Mouse (Mus musculus) A20 (cell line): ENCODE measurements at regions not wholly inside any gene's neighbourhood (a gene's known extent, or its start where the extent isn't known, plus 50 kb on each side); places are given as distances from the start of the nearest gene placed in this dataset.

Experiments
- DNase-seq: peaks from one replicate; pipeline ENCODE4 v3.0.0-alpha.2; 2011; ENCODE audit warnings: low read depth, low spot score

DNA sequence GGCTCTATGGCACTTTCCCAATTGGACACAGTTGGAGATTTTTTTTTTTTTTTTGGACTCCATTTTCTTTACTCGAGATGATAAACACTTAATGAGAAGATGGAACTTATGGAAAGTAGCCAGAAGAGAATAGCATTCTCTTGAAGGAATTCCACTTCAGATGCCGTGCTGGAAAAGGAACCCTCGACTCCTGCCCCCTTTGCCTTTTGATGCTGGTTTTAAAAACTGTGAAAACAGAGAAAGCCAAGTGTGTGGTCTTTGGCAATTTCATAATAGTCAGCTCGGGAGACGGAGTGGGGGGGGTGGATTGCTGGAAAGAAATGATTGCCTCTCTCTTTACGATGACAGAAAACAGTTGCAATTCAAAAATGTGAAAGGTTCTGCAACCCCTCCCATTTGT is 429.2 kb downstream of the Fgf9 start:
- DNase-seq, result no peak

DNA sequence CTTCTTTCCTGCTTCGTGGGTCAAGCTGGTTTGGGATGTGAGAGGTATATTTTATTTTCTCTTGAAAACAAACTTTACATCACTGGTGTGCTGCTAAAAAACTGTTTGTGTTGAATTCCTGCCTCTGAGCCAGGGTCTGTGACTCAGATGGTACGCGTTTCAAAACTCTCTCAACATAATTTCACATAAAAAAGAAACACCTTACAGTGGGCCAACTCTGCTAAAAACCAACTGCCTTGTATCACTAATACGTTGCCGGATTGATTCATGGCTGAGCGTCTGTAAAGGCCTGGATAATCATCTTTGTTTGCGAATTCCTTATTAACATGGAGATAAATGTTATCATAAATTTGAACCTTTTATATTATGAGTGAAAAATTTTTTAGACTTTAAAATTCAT is 428.7 kb downstream of the Fgf9 start:
- DNase-seq, result no peak

DNA sequence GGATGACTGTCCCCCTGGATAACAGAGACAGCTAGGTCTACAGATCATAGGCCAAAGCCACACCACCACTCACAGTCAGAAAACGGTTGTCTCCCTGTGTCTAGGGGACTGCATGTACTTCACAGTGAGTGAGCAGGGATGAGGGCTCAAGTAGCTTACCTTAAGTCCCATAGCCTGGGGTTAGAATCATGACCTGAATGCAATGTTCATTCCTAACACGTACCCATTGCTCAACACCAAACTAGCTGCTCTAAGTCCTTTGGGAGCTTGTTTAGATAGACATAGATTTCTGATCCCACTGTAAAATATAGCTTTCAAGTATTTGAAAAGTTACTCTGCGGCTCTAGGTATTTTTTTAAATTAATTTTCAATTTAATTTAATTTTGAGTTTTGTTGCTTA is 426.6 kb downstream of the Fgf9 start:
- DNase-seq, result no peak

DNA sequence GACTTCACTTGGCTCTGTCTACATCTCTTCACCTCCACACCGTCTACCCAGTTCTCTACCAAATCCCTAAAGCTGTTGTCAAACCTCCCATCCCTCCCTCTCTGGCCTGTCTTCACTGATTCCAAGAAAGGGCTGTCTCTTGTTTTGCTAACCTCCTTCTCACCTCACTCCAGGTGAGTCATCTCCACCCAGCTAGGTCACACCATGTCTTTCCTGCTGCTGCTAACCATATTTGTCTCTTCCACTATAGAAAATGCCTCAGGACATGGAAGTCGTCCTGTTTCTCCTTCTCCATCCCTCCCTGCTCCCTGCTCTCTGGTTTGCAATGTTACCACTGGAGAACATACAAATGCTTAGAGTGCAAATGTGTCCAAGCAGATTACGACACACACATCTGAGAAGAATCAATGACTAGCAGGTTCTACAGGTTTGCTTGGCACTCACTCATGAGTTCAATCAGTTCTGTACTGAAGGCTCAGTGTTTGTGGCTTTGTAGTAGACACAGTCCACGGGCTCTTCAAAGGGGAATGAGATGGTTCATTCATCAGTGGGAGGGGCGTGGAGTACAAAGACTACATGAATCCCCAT is 424.1 kb downstream of the Fgf9 start:
- no peak for DNase-seq

DNA sequence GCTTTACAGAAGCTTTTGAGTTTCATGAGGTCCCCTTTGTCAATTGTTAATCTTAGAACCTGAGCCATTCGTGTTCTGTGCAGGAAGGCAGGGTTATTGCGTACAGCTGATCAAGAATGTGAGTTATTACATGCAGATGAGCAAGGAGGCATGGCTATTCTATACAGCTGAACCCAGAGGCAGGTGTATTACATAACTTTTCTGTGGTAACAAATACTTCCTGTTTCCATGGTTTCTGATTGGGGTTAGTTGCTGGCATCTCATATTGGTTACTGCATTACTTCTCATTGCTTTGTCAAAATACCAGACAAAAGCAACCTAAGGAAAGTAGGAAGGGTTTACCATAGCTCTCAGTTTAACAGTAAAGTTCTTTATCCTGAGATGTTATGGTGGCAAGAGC is 421.8 kb downstream of the Fgf9 start:
- no peak for DNase-seq

DNA sequence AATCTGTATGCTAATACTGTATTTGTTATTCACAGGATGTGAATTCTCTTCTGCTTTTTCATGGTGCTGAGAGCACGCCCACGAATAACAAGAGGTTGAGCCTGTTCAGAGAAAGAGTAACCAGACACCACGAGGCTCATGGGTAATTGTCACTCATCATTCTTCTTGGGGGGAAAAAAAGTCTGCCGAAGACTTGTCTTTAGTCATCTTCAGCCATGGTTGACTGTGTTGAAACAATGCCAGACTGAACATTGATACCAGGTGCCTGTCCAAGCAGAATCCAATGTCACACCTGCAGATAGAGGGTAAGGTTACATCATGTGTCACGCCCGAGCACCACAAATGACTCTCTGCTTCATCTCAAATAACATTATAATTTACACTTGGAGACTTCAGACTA is 418.5 kb downstream of the Fgf9 start:
- DNase-seq, result no peak

DNA sequence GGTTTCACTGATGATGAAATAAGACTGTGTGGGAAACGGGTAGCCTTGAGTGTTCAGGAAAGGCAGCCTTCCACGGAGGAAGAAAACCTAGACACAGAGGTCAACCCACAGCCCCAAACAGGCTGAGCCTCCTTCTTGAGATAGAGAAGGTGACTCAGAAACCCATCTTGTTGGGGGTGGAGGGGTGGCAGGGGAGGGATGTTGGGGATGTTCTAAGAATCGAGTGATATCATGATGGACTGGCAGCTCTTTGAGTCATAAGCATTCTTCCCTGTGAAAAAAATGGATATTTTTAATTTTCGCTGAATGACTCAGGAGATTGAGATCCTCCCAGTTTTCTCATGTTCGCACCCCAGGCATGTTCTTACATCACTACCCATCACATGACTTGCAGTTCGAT is 417.5 kb downstream of the Fgf9 start:
- no peak for DNase-seq

DNA sequence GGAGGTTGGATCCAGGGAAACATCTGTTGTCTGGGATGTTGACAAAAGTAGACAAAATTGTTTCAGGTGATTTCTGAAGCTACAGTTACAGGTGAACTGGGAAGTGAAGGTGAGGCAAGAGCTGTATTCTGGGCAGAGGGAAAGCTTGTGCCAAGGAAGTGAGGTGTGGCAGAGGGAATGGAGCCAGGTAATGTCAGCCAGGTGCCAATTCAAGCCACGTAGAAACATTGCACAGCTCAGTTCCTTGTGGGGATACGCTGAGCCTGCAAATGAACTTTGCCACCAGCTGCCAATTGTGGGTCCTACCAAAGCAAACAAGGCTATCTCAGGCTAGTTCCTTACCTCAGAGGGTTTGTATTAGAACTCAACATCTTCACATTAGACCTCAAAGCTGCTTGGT is 410.1 kb downstream of the Fgf9 start:
- DNase-seq, result no peak

DNA sequence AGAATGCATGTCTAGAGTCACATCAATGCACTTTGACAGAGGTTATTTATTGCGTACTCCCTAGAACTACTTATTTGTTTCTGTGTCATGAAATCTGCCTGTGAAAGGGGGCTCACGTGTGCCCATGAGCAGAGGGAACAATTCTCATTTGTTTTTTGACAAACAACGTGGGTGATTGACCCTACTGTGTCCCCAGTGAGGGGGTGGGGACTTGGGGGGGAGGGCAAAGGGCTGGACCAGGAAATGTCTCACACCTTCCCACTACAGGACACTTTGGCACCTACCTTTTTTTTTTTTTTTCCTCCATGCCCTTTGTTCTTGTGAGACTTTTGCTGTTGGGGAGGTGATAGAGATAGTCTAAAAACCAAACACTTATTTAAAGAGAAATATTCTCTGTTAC is 400.3 kb downstream of the Fgf9 start:
- no peak for DNase-seq

DNA sequence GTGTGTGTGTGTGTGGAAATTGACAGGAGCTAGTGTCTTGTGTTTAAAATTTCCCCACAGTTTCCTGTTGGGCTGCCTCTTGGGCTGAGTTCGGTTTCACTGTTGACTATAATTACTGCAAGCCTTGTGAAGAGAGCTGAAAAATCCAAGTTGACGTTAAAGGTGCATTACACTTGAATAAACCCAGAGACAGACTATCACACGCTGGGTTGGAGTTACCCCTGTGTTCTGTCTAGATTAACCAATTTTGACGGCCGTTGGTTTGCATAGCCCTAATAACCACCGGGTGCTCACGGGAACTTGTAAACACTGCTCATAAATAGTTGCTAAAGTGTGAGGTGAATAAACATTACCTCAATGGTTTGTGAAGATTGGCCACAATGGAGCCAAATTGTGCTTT is 398.1 kb downstream of the Fgf9 start:
- no peak for DNase-seq

DNA sequence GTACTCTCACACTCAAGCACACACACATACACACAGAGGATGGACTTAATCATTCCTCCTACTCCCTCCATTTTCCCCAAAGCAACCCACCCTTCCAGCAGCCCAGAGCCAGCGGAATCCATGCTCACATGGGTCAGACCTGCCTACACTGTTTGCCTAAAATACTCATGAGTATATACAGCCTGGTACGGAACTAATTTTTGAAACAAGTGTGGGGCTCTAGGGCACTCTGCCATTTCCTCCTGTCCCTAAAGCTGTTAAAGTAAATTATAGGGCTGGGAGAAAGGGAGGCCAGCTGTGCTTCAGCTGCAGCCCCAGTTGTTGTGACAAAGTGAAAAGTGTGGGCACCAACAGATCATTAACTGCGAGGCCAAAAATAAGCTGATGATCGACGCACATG is 397.5 kb downstream of the Fgf9 start:
- DNase-seq, result no peak

DNA sequence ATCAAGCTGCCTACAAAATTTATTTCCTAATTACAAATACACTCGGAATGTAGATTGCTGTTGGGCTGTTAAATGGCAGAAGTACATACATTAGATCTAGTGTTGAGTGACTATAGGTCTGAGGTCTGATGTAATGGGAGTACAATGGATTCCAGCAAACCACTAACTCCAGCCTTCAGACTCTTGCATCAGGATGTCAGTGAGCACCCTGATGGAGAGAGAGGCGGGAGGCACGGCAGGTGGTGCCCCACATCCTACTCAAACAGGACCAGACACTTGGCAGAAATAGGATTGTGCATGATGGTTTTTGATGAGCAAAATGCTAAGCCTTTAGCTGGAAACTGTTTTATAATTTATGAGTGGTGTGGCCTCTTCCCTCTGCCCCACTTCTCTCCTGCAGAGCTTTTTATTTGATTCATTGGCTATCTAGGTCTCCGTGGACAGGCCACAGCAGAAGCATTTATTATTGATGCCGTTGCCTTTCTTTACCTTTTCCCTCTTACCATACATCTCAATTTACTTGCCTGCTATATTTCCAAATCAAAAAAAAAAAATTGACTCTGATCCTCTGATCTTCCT is 376.5 kb downstream of the Fgf9 start:
- DNase-seq, result no peak

DNA sequence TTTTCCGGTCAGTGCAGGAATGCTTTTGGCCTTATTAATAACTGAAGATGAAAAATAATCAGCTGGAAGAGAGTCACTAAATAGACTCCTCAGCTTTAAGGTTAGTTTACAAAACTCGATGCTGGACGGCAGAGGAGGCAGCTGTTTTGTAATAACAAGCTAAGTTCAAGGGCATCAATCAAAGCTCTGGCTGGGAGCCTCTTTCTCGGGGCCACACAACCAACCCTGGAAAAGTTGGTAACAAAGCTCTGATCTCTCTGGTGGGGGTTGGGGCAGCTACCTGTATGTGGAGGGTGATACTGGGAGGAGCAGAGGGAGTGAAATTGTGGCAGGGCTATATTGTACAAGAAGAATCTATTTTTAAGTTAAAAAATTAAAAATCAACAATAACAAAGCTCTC is 374.1 kb downstream of the Fgf9 start:
- no peak for DNase-seq

DNA sequence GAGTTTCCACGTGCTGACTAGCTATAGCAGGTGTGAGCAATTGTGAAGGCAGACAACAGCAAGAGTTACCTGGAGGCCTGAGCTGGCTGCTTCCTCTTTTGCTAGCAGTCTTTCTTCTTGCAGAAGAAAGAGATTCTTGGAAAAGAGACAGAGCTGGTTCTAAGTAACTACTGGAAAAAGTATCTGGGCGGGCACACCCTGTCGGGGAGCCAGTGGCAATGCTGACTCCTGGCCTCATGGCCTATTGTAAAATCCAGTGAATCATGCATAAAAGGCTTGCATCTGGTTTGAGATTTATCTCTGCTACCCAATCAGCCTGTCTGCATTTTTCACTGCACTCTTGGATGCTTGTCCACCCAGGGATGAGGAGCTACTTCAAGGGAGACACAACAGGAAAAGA is 372.2 kb downstream of the Fgf9 start:
- DNase-seq, result no peak

DNA sequence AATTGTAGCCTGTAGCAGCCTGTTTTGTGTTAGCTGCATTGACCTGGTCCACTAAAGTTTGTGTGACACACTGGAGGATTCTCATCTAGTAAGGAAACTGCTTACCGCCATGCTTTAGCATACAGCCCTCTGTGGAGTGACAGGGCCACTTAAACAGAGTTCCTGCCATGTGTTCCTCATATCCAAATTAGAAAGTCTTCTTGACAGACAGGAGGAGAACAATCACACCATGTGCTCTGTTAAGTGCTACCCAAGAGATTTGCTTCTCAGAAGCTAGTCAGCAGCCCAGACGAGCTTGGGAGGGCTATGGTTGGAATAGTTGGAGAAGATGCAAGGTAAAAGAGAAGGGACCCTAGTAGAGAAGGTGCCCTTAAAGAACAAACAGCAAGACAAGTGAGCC is 369.6 kb downstream of the Fgf9 start:
- DNase-seq, result no peak

DNA sequence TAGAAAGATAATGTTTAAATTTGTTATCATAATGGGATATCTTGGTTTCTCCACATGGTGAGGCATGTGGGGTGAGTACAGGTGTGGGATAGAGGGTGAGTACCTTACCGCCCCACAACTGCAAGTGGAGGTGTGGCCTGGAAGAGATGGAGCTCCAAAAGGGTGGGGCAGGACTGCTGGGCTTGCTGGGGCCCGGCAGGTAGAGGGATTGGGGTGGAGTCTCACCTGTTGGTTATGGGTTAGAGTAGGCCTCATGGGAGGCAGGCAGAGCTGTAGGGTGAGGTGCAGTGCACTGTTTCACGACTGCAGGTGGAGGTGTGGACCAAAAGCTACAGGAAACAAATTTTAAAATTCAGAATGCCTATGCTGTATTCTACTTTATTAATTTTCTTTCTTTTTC is 365.7 kb downstream of the Fgf9 start:
- DNase-seq, result no peak

DNA sequence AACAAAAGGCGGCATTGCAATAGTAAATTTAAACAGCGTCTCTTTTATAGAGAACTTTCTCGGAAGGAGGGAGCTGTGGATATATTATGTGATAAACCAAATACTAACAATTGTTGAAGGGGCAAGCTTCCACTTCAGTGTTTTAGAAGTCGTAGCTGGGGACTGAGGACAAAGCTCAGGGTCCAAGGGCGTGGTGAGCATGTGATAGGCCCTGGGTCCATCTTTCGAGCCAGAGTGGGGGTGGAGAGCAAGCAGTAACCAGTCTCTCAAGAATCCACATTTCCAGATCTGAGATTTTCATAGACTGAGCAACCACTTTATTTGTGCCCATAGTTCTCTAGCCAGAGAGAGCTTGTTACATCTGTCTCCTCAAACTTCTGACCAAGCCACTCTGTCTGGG is 356.1 kb downstream of the Fgf9 start:
- no peak for DNase-seq

DNA sequence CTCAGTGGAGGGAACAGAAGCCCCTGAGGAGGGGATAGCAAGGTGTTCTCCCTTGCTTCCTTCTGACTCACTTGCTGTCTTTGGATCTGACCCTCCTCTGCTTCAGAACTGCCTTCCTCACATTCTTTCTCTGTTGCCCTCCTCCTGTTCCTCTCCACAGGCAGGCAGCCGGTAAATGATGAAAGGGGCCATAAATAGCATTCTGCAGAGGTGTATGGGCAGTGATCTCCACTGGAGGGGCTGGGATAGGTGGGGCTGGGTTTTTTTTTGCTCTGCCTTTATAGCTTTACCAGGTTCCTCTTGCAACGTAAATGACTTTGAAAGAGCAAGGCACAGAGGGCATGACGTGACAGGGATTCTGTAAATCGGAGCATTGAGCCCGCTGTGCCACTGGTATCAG is 351.6 kb downstream of the Fgf9 start:
- no peak for DNase-seq

DNA sequence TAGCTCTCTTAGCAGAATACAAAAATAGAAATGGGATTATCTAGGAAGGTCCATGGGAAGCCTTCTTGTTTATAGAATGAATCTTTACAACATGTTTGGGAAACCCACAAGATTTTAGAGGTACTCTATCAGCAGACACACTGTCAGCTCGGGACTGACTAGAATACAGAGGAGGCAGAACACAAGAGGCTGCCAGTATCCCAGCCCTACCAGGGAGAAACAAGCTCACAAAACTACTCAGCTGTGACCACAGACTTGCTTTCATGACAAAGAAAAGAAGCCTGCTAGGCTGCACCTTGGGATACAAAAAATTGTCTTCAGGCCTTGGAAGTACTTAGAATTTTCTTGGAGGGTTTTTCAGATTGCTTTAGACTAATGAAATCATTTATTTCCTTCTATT is 347.2 kb downstream of the Fgf9 start:
- no peak for DNase-seq

DNA sequence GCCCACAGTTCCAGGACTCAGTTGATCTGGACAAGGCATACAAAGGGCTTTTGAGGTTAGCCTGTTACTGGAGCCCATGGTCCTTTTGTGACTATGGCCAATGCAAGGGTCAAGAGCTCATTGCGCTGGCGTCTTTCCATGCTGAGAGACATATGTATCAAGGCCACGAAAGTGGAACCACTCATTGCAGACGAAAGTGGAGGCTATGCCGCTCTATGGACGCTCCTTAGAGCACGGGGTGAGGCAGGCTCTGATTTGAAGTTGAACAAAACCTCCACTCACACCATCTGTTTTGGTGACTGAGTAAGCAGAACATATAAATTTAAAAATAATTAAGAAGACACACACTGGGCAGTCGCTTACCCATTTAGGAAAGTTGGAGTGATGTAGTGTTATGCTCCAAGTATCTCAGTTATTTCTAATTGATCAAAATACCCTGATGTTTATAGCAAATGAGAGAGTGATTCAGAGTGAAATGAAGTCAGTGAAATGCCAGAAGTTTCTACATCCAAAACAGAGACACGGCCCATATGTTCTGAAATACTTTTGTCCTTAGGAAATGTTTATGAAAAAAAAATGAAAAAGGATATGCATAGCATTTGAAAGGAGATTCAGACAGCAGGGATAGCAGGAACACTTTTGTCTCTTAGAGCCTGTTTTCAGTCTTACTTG is 321.8 kb downstream of the Fgf9 start:
- no peak for DNase-seq

DNA sequence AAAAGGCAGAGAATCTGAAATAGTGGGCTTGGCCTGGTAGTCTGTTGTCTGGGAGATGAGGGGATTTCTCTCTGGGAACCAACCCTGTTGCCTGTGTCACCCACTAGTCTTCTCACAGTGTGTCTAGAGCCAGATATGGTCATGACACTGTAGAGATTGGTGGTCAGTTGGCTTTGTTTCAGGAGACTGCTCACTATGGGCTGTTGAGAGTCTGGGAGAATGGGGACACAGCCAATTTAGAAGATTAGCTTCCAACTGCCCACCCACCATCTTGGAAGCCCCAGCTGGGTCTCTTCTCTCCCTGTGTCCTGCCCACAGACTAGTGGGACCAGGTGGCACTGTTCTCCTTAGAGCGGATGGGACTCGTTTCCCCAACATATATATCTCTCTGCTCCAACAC is 320.4 kb downstream of the Fgf9 start:
- DNase-seq, result no peak

DNA sequence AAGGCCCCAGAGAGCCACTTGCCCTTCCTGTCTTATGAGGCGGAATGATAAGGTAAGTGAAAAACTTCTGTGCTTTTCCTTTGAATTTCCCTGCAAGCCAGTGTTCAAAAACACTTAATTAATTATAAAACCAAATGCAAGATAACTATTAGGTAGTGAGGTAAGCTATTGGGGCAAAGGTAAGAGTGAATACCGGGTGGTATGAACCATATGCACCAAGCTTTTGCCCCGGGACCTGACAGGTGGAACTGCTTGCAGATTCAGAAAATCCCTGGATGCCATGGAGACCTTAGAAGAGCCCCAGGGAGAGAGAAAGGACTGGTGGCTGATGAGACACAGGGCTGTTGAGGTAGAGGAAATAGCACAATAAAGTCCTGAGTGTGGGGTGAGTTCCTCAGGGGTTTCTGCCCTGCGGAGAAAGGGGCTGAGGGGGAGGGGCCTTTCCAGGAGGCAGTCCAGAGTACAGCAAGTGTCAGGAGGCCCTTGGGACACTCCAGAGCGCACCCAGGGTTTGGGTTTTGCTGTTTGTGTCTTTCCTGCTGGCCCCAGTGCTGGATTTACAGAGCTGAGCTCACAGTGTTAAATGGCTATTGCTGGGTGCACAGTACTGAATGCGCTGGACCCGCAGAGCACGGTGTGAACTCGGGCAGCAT is 317.1 kb downstream of the Fgf9 start:
- DNase-seq, result no peak

DNA sequence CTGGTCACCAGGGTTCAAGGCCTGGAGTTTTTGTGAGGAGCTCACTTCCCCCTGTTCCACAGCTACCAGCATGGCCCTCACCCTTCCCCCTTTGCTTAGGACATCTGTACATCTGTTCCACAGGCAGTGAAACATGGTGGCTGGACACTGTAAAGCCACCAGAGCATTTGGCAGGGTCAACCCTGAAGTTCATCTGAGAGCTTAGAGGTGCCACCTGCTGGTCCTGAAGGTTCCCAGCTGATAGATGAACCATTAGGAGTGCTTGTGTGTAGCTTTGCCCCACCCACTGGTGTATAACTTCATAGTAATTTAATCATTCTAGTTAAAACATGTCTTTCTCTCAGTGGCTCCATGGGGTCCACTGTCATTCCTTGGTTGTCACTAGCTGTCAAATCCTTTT is 304.7 kb downstream of the Fgf9 start:
- DNase-seq, result peak; percentile 10
